Mouse (Mus musculus): Measurements from ENCODE around the gene Fibcd1. TPM values are rescaled to one million over a fixed set of nuclear protein-coding genes. Genes with fewer than 3 reads are reported as not detected.

Fibcd1 gene
- polyA plus RNA-seq, 1 experiment from 2014 or later, result not detected

- WGBS (ENCODE audit: insufficient replicate concordance), result 7% methylated on average over 2 of the region's 2 CpGs
Measured at GRCm38 (mm10) chr2:31809358-31809740, 36.5 kb downstream of the Fibcd1 start.

GRCm38 (mm10) chr2:31808410-31809357 lies 37.1 kb downstream of the Fibcd1 start:
- Histone ChIP-seq H3K9ac (no peak overlapping the region), H3K4me3 (replicated peaks) (no peak overlapping the region), H3K9me3 (replicated peaks) (no peaks in the 10 kb centered on the region), H3K4me2 (no peak overlapping the region), H3K4me1 (replicated peaks) (peaks cover 12% of the 10 kb centered on the region), H3K36me3 (replicated peaks) (peaks cover 3% of the 10 kb centered on the region; the same call in 1 of the 2 replicates), H3K27me3 (peaks cover 10% of the 10 kb centered on the region), H3K27ac (replicated peaks) (no peak overlapping the region)
- ATAC-seq (ENCODE audit: insufficient read depth), result no peak
- 44% methylated on average over 28 of the region's 28 CpGs for WGBS (ENCODE audit: insufficient replicate concordance)

More at GRCm38 (mm10) chr2:31809358-31809740, 36.5 kb downstream of the Fibcd1 start:
- Histone ChIP-seq H3K27ac (replicated peaks) (no peak overlapping the region), H3K4me2 (no peak overlapping the region), H3K9me3 (replicated peaks) (no peaks in the 10 kb centered on the region), H3K36me3 (replicated peaks) (no peaks in the 10 kb centered on the region), H3K27me3 (peaks cover 10% of the 10 kb centered on the region), H3K4me3 (replicated peaks) (no peak overlapping the region), H3K4me1 (replicated peaks) (peaks cover 12% of the 10 kb centered on the region), H3K9ac (no peak overlapping the region)
- no peak for ATAC-seq (ENCODE audit: insufficient read depth)

GRCm38 (mm10) chr2:31806639-31807382 lies 39.0 kb downstream of the Fibcd1 start:
- no peak overlapping the region for H3K4me2 ChIP-seq
- no peak overlapping the region for H3K27ac ChIP-seq (replicated peaks)
- H3K27me3 ChIP-seq, result peaks cover 10% of the 10 kb centered on the region
- no peak overlapping the region for H3K4me3 ChIP-seq (replicated peaks)
- no peak for ATAC-seq (ENCODE audit: insufficient read depth)
- peaks cover 21% of the 10 kb centered on the region for H3K36me3 ChIP-seq (replicated peaks)
- H3K9ac ChIP-seq, result no peak overlapping the region
- no peaks in the 10 kb centered on the region for H3K9me3 ChIP-seq (replicated peaks)
- peaks cover 12% of the 10 kb centered on the region for H3K4me1 ChIP-seq (replicated peaks)
- WGBS (ENCODE audit: insufficient replicate concordance), result 55% methylated on average over 9 of the region's 9 CpGs

- no peaks in the 10 kb centered on the region for H3K9me3 ChIP-seq (replicated peaks)
- H3K27me3 ChIP-seq, result no peaks in the 10 kb centered on the region
- 81% methylated on average over 14 of the region's 14 CpGs for WGBS (ENCODE audit: insufficient replicate concordance)
- no peak for ATAC-seq (ENCODE audit: insufficient read depth)
- no peak overlapping the region for H3K9ac ChIP-seq
- peaks cover 53% of the 10 kb centered on the region for H3K36me3 ChIP-seq (replicated peaks)
- H3K27ac ChIP-seq (replicated peaks), result no peak overlapping the region
- no peak overlapping the region for H3K4me2 ChIP-seq
- no peak overlapping the region for H3K4me3 ChIP-seq (replicated peaks)
- peaks cover 2% of the 10 kb centered on the region for H3K4me1 ChIP-seq (replicated peaks)
Measured at GRCm38 (mm10) chr2:31803480-31803879, 42.3 kb downstream of the Fibcd1 start.

GRCm38 (mm10) chr2:31802811-31803210 lies 43.0 kb downstream of the Fibcd1 start:
- no peaks in the 10 kb centered on the region for H3K27me3 ChIP-seq
- no peak overlapping the region for H3K27ac ChIP-seq (replicated peaks)
- no peak overlapping the region for H3K4me3 ChIP-seq (replicated peaks)
- H3K4me2 ChIP-seq, result no peak overlapping the region
- H3K4me1 ChIP-seq (replicated peaks), result no peaks in the 10 kb centered on the region
- no peaks in the 10 kb centered on the region for H3K9me3 ChIP-seq (replicated peaks)
- WGBS (ENCODE audit: insufficient replicate concordance), result 81% methylated on average over 8 of the region's 8 CpGs
- no peak for ATAC-seq (ENCODE audit: insufficient read depth)
- H3K9ac ChIP-seq, result no peak overlapping the region
- H3K36me3 ChIP-seq (replicated peaks), result peaks cover 58% of the 10 kb centered on the region

- no peaks in the 10 kb centered on the region for H3K27me3 ChIP-seq
- peaks cover 72% of the 10 kb centered on the region for H3K36me3 ChIP-seq (replicated peaks)
- H3K4me2 ChIP-seq, result no peak overlapping the region
- WGBS (ENCODE audit: insufficient replicate concordance), result 79% methylated on average over 9 of the region's 9 CpGs
- H3K9me3 ChIP-seq (replicated peaks), result no peaks in the 10 kb centered on the region
- H3K4me3 ChIP-seq (replicated peaks), result no peak overlapping the region
- no peak overlapping the region for H3K27ac ChIP-seq (replicated peaks)
- no peaks in the 10 kb centered on the region for H3K4me1 ChIP-seq (replicated peaks)
- H3K9ac ChIP-seq, result no peak overlapping the region
- ATAC-seq (ENCODE audit: insufficient read depth), result no peak
Measured at GRCm38 (mm10) chr2:31801416-31801815, 44.4 kb downstream of the Fibcd1 start.

GRCm38 (mm10) chr2:31796943-31797342 lies 48.9 kb downstream of the Fibcd1 start:
- no peaks in the 10 kb centered on the region for H3K27me3 ChIP-seq
- no peak for ATAC-seq (ENCODE audit: insufficient read depth)
- no peaks in the 10 kb centered on the region for H3K4me1 ChIP-seq (replicated peaks)
- H3K4me3 ChIP-seq (replicated peaks), result no peak overlapping the region
- H3K9me3 ChIP-seq (replicated peaks), result no peaks in the 10 kb centered on the region
- no peak overlapping the region for H3K9ac ChIP-seq
- no peak overlapping the region for H3K4me2 ChIP-seq
- H3K27ac ChIP-seq (replicated peaks), result no peak overlapping the region
- WGBS (ENCODE audit: insufficient replicate concordance), result 70% methylated on average over 3 of the region's 3 CpGs
- peaks cover 94% of the 10 kb centered on the region for H3K36me3 ChIP-seq (replicated peaks)

GRCm38 (mm10) chr2:31792611-31793010 lies 53.2 kb downstream of the Fibcd1 start:
- no peak overlapping the region for H3K27ac ChIP-seq (replicated peaks)
- ATAC-seq (ENCODE audit: insufficient read depth), result no peak
- H3K9ac ChIP-seq, result no peak overlapping the region
- H3K36me3 ChIP-seq (replicated peaks), result peaks cover 85% of the 10 kb centered on the region
- H3K9me3 ChIP-seq (replicated peaks), result no peaks in the 10 kb centered on the region
- H3K4me1 ChIP-seq (replicated peaks), result no peaks in the 10 kb centered on the region
- 65% methylated on average over 6 of the region's 6 CpGs for WGBS (ENCODE audit: insufficient replicate concordance)
- H3K4me2 ChIP-seq, result no peak overlapping the region
- H3K4me3 ChIP-seq (replicated peaks), result no peak overlapping the region
- no peaks in the 10 kb centered on the region for H3K27me3 ChIP-seq

- H3K36me3 ChIP-seq (replicated peaks), result peaks cover 83% of the 10 kb centered on the region
- 79% methylated on average over 8 of the region's 8 CpGs for WGBS (ENCODE audit: insufficient replicate concordance)
- no peak overlapping the region for H3K4me2 ChIP-seq
- no peak for ATAC-seq (ENCODE audit: insufficient read depth)
- no peak overlapping the region for H3K9ac ChIP-seq
- H3K27me3 ChIP-seq, result no peaks in the 10 kb centered on the region
- no peaks in the 10 kb centered on the region for H3K4me1 ChIP-seq (replicated peaks)
- H3K4me3 ChIP-seq (replicated peaks), result no peak overlapping the region
- H3K9me3 ChIP-seq (replicated peaks), result no peaks in the 10 kb centered on the region
- no peak overlapping the region for H3K27ac ChIP-seq (replicated peaks)
Measured at GRCm38 (mm10) chr2:31791260-31791659, 54.5 kb downstream of the Fibcd1 start.

GRCm38 (mm10) chr2:31790728-31791251 lies 55.0 kb downstream of the Fibcd1 start:
- WGBS (ENCODE audit: insufficient replicate concordance), result 80% methylated on average over 13 of the region's 13 CpGs
- H3K27me3 ChIP-seq, result no peaks in the 10 kb centered on the region
- no peak overlapping the region for H3K4me2 ChIP-seq
- H3K27ac ChIP-seq (replicated peaks), result no peak overlapping the region
- no peaks in the 10 kb centered on the region for H3K9me3 ChIP-seq (replicated peaks)
- no peaks in the 10 kb centered on the region for H3K4me1 ChIP-seq (replicated peaks)
- ATAC-seq (ENCODE audit: insufficient read depth), result no peak
- no peak overlapping the region for H3K9ac ChIP-seq
- H3K36me3 ChIP-seq (replicated peaks), result peaks cover 83% of the 10 kb centered on the region
- no peak overlapping the region for H3K4me3 ChIP-seq (replicated peaks)

- H3K9ac ChIP-seq, result no peak overlapping the region
- no peak for ATAC-seq (ENCODE audit: insufficient read depth)
- H3K9me3 ChIP-seq (replicated peaks), result no peaks in the 10 kb centered on the region
- no peak overlapping the region for H3K4me2 ChIP-seq
- H3K27me3 ChIP-seq, result no peaks in the 10 kb centered on the region
- WGBS (ENCODE audit: insufficient replicate concordance), result 69% methylated on average over 2 of the region's 2 CpGs
- peaks cover 83% of the 10 kb centered on the region for H3K36me3 ChIP-seq (replicated peaks)
- H3K4me1 ChIP-seq (replicated peaks), result 0 out of 2 replicates have a peak, but pooled peaks cover 2% of the 10 kb centered on the region
- H3K4me3 ChIP-seq (replicated peaks), result no peak overlapping the region
- no peak overlapping the region for H3K27ac ChIP-seq (replicated peaks)
Measured at GRCm38 (mm10) chr2:31789215-31789614, 56.6 kb downstream of the Fibcd1 start.

Measured in liver, embryonic 15.5 days (tissue).